Mouse (Mus musculus): ENCODE data around the gene Ccdc191. TPM values are rescaled to one million over a fixed set of nuclear protein-coding genes. Genes with fewer than 3 reads are reported as not detected.
A peak's percentile ranks its signal among the peaks of the same experiment; 100 is the strongest.

Gene Ccdc191
- polyA plus RNA-seq, 1 experiment from 2014 or later = 14.8 TPM

- Histone ChIP-seq H3K9ac (replicated peaks) (no peak overlapping the region), H3K4me3 (no peak overlapping the region), H3K4me2 (replicated peaks) (no peak overlapping the region), H3K27ac (replicated peaks) (no peak overlapping the region), H3K27me3 (no peaks in the 10 kb centered on the region), H3K4me1 (peaks cover 4% of the 10 kb centered on the region), H3K9me3 (no peaks in the 10 kb centered on the region), H3K36me3 (no peaks in the 10 kb centered on the region)
- ATAC-seq (ENCODE audit: low FRiP score, low read depth) = no peak
- 90% methylated on average over 8 of the region's 8 CpGs for WGBS
Measured at GRCm38 (mm10) chr16:43894501-43894900, 4.9 kb downstream of the Ccdc191 start.

GRCm38 (mm10) chr16:43900138-43900537 is 10.5 kb downstream of the Ccdc191 start:
- no peaks in the 10 kb centered on the region for H3K27me3 ChIP-seq
- H3K9me3 ChIP-seq = no peaks in the 10 kb centered on the region
- H3K4me3 ChIP-seq = no peak overlapping the region
- no peak overlapping the region for H3K4me2 ChIP-seq (replicated peaks)
- H3K9ac ChIP-seq (replicated peaks) = no peak overlapping the region
- H3K4me1 ChIP-seq = no peaks in the 10 kb centered on the region
- no peak overlapping the region for H3K27ac ChIP-seq (replicated peaks)
- 95% methylated on average over 4 of the region's 4 CpGs for WGBS
- H3K36me3 ChIP-seq = no peaks in the 10 kb centered on the region
- no peak for ATAC-seq (ENCODE audit: low FRiP score, low read depth)

GRCm38 (mm10) chr16:43900571-43900970 is 11.0 kb downstream of the Ccdc191 start:
- ATAC-seq (ENCODE audit: low FRiP score, low read depth) = no peak
- Histone ChIP-seq H3K4me3 (no peak overlapping the region), H3K4me2 (replicated peaks) (no peak overlapping the region), H3K4me1 (no peaks in the 10 kb centered on the region), H3K27ac (replicated peaks) (no peak overlapping the region), H3K9ac (replicated peaks) (no peak overlapping the region), H3K9me3 (no peaks in the 10 kb centered on the region), H3K36me3 (no peaks in the 10 kb centered on the region), H3K27me3 (no peaks in the 10 kb centered on the region)

GRCm38 (mm10) chr16:43908881-43909280 is 19.3 kb downstream of the Ccdc191 start:
- WGBS = 85% methylated on average over 2 of the region's 2 CpGs
- Histone ChIP-seq H3K4me1 (no peaks in the 10 kb centered on the region), H3K36me3 (peaks cover 17% of the 10 kb centered on the region; the same call in 1 of the 2 replicates), H3K9me3 (no peaks in the 10 kb centered on the region), H3K4me2 (replicated peaks) (no peak overlapping the region), H3K27ac (replicated peaks) (no peak overlapping the region), H3K4me3 (no peak overlapping the region), H3K9ac (replicated peaks) (no peak overlapping the region), H3K27me3 (no peaks in the 10 kb centered on the region)
- ATAC-seq (ENCODE audit: low FRiP score, low read depth) = no peak

GRCm38 (mm10) chr16:43918867-43919266 is 29.3 kb downstream of the Ccdc191 start:
- no peak overlapping the region for H3K4me2 ChIP-seq (replicated peaks)
- H3K9ac ChIP-seq (replicated peaks) = no peak overlapping the region
- no peak overlapping the region for H3K27ac ChIP-seq (replicated peaks)
- no peak for ATAC-seq (ENCODE audit: low FRiP score, low read depth)
- 88% methylated on average over 3 of the region's 3 CpGs for WGBS
- H3K27me3 ChIP-seq = no peaks in the 10 kb centered on the region
- H3K9me3 ChIP-seq = no peaks in the 10 kb centered on the region
- H3K4me3 ChIP-seq = no peak overlapping the region
- H3K36me3 ChIP-seq = no peaks in the 10 kb centered on the region
- no peaks in the 10 kb centered on the region; the same call in 1 of the 2 replicates for H3K4me1 ChIP-seq

- Histone ChIP-seq H3K4me1 (no peaks in the 10 kb centered on the region; the same call in 1 of the 2 replicates), H3K27ac (replicated peaks) (no peak overlapping the region; the same call in 1 of the 2 replicates), H3K36me3 (no peaks in the 10 kb centered on the region), H3K27me3 (no peaks in the 10 kb centered on the region), H3K4me2 (replicated peaks) (no peak overlapping the region), H3K4me3 (no peak overlapping the region), H3K9ac (replicated peaks) (no peak overlapping the region), H3K9me3 (no peaks in the 10 kb centered on the region)
- ATAC-seq (ENCODE audit: low FRiP score, low read depth) = peak; percentile 78; the same call in 1 of the 2 replicates
- WGBS = 24% methylated on average over 2 of the region's 2 CpGs
Measured at GRCm38 (mm10) chr16:43922024-43922423, 32.4 kb downstream of the Ccdc191 start.

- no peaks in the 10 kb centered on the region for H3K9me3 ChIP-seq
- WGBS = 41% methylated on average over 3 of the region's 3 CpGs
- no peaks in the 10 kb centered on the region for H3K27me3 ChIP-seq
- H3K4me3 ChIP-seq = no peak overlapping the region
- no peak overlapping the region for H3K4me2 ChIP-seq (replicated peaks)
- ATAC-seq (ENCODE audit: low FRiP score, low read depth) = peak; percentile 27; the same call in 1 of the 2 replicates
- H3K36me3 ChIP-seq = no peaks in the 10 kb centered on the region
- H3K4me1 ChIP-seq = no peaks in the 10 kb centered on the region; the same call in 1 of the 2 replicates
- H3K9ac ChIP-seq (replicated peaks) = no peak overlapping the region
- no peak overlapping the region for H3K27ac ChIP-seq (replicated peaks)
Measured at GRCm38 (mm10) chr16:43922630-43923029, 33.0 kb downstream of the Ccdc191 start.

GRCm38 (mm10) chr16:43925001-43925558 is 35.5 kb downstream of the Ccdc191 start:
- WGBS = 66% methylated on average over 6 of the region's 6 CpGs
- no peak for ATAC-seq (ENCODE audit: low FRiP score, low read depth)
- Histone ChIP-seq H3K9ac (replicated peaks) (no peak overlapping the region), H3K36me3 (no peaks in the 10 kb centered on the region), H3K4me3 (no peak overlapping the region), H3K27ac (replicated peaks) (no peak overlapping the region), H3K4me1 (no peaks in the 10 kb centered on the region; the same call in 1 of the 2 replicates), H3K9me3 (no peaks in the 10 kb centered on the region), H3K27me3 (no peaks in the 10 kb centered on the region), H3K4me2 (replicated peaks) (no peak overlapping the region)

GRCm38 (mm10) chr16:43925846-43926245 is 36.2 kb downstream of the Ccdc191 start:
- H3K4me3 ChIP-seq = no peak overlapping the region
- H3K4me2 ChIP-seq (replicated peaks) = no peak overlapping the region
- no peaks in the 10 kb centered on the region for H3K27me3 ChIP-seq
- no peak overlapping the region for H3K9ac ChIP-seq (replicated peaks)
- no peak overlapping the region for H3K27ac ChIP-seq (replicated peaks)
- H3K36me3 ChIP-seq = no peaks in the 10 kb centered on the region
- H3K4me1 ChIP-seq = no peaks in the 10 kb centered on the region; the same call in 1 of the 2 replicates
- no peaks in the 10 kb centered on the region for H3K9me3 ChIP-seq
- no peak for ATAC-seq (ENCODE audit: low FRiP score, low read depth)
- 87% methylated on average over 1 of the region's 1 CpGs for whole genome bisulfite sequencing

GRCm38 (mm10) chr16:43926341-43926859 is 36.8 kb downstream of the Ccdc191 start, which contains the start of gene Qtrt2:
Gene Qtrt2, minus strand, starts transcription at chr16:43926809.
- Histone ChIP-seq H3K27me3 (no peaks in the 10 kb centered on the region), H3K4me1 (no peaks in the 10 kb centered on the region; the same call in 1 of the 2 replicates), H3K9me3 (no peaks in the 10 kb centered on the region), H3K4me2 (replicated peaks) (no peak within 1 kb of the TSS), H3K9ac (replicated peaks) (no peak within 1 kb of the TSS), H3K27ac (replicated peaks) (no peak within 1 kb of the TSS), H3K36me3 (no peaks in the 10 kb centered on the region), H3K4me3 (no peak within 1 kb of the TSS)
- WGBS = 54% methylated on average over 6 of the region's 6 CpGs
- no peak for ATAC-seq (ENCODE audit: low FRiP score, low read depth)

GRCm38 (mm10) chr16:43930577-43930976 is 41.0 kb downstream of the Ccdc191 start:
- H3K36me3 ChIP-seq = 0 out of 2 replicates have a peak, but pooled peaks cover 3% of the 10 kb centered on the region
- no peaks in the 10 kb centered on the region for H3K27me3 ChIP-seq
- H3K4me3 ChIP-seq = no peak overlapping the region
- H3K4me1 ChIP-seq = no peaks in the 10 kb centered on the region
- no peak overlapping the region for H3K4me2 ChIP-seq (replicated peaks)
- no peaks in the 10 kb centered on the region for H3K9me3 ChIP-seq
- no peak for ATAC-seq (ENCODE audit: low FRiP score, low read depth)
- no peak overlapping the region for H3K27ac ChIP-seq (replicated peaks)
- H3K9ac ChIP-seq (replicated peaks) = no peak overlapping the region

- Histone ChIP-seq H3K9me3 (no peaks in the 10 kb centered on the region), H3K4me2 (replicated peaks) (no peak overlapping the region), H3K36me3 (0 out of 2 replicates have a peak, but pooled peaks cover 3% of the 10 kb centered on the region), H3K9ac (replicated peaks) (no peak overlapping the region), H3K4me1 (no peaks in the 10 kb centered on the region), H3K27me3 (no peaks in the 10 kb centered on the region), H3K27ac (replicated peaks) (no peak overlapping the region), H3K4me3 (no peak overlapping the region)
- ATAC-seq (ENCODE audit: low FRiP score, low read depth) = no peak
- WGBS = 75% methylated on average over 3 of the region's 3 CpGs
Measured at GRCm38 (mm10) chr16:43931502-43931901, 41.9 kb downstream of the Ccdc191 start.
